Mouse (Mus musculus): Measurements from ENCODE around the gene Pik3c2a.

- TF ChIP-seq CTCF (conservative IDR thresholded peaks at IDR 0.05 in 1 of 2, IDR thresholded peaks at IDR 0.05 in 1 of 2; ENCODE audit: low read depth in 2 of 2, low read length in 2 of 2): peak; percentile 56 to 73; a peak in 3 of 4 replicates
- TF ChIP-seq CHD2 (IDR thresholded peaks at IDR 0.05; ENCODE audit: low read length): 0 out of 2 replicates have a peak, but pooled peaks have one; percentile 13
- peak; percentile 44 for TF ChIP-seq RAD21 (IDR thresholded peaks at IDR 0.05; ENCODE audit: low read depth, low read length)
- no peak for TF ChIP-seq MXI1 (IDR thresholded peaks at IDR 0.05; ENCODE audit: low read depth, low read length)
Measured at GRCm38 (mm10) chr7:116336226-116336625, 107.0 kb downstream of the Pik3c2a start.

All from CH12.LX (cell line).